Mouse (Mus musculus) stomach, embryonic 15.5 days (tissue): ENCODE data around the gene Rab3a. TPM values are rescaled to one million over a fixed set of nuclear protein-coding genes. Genes with fewer than 3 reads are reported as not detected.

Experiments
- microRNA-seq: library from miRNA; unstranded; fragments of <30 nt; microRNA quantifications from one replicate; pipeline ENCODE4, GENCODE M21; 2016
- polyA plus RNA-seq: library from polyadenylated mRNA; unstranded; fragments of >200 nt; fragmentation: Nextera tagmentation; extraction: Ambion mirVana; gene quantifications from 2 replicates; pipeline ENCODE4 v1.2.1, GENCODE M21; 2015

Rab3a gene
- polyA plus RNA-seq, 1 experiment from 2014 or later = 20.9 TPM

Small RNA genes within 50 kb of the gene (microRNA-seq; reads per million reads assigned to microRNA genes)
- gene Mir7240 = not detected

Other genes starting within 250 kb of the Rab3a start
- gene Rex1bd, start 247.9 kb upstream of the Rab3a start, polyA plus RNA-seq = 125 and 130 TPM in 2 replicates
- 843 and 950 TPM in 2 replicates for gene Uba52, start 243.9 kb upstream of the Rab3a start, polyA plus RNA-seq
- gene Fkbp8, start 227.0 kb upstream of the Rab3a start, polyA plus RNA-seq = 292 and 304 TPM in 2 replicates
- gene Kxd1, start 226.7 kb upstream of the Rab3a start, polyA plus RNA-seq = 58.5 and 60.1 TPM in 2 replicates
- 16.1 and 17.7 TPM in 2 replicates for gene Ell, start 215.2 kb upstream of the Rab3a start, polyA plus RNA-seq
- gene Isyna1, start 160.3 kb upstream of the Rab3a start, polyA plus RNA-seq = 127 and 133 TPM in 2 replicates
- gene Ssbp4, start 145.8 kb upstream of the Rab3a start, polyA plus RNA-seq = 104 and 117 TPM in 2 replicates
- 3.7 and 3.9 TPM in 2 replicates for gene Lrrc25, start 138.5 kb upstream of the Rab3a start, polyA plus RNA-seq
- 0.95 and 1.4 TPM in 2 replicates for gene Gdf15, start 122.2 kb upstream of the Rab3a start, polyA plus RNA-seq
- gene Pgpep1, start 94.3 kb upstream of the Rab3a start, polyA plus RNA-seq = 49.9 and 57.9 TPM in 2 replicates
- gene Lsm4, start 81.4 kb upstream of the Rab3a start, polyA plus RNA-seq = 271 and 297 TPM in 2 replicates
- 84.4 and 84.6 TPM in 2 replicates for gene Jund, start 55.7 kb upstream of the Rab3a start, polyA plus RNA-seq
- gene Iqcn, start 51.2 kb upstream of the Rab3a start, polyA plus RNA-seq = 0.04 TPM in 1 of 2 replicates, not detected in the other
- gene Gm3336, start 36.1 kb upstream of the Rab3a start, polyA plus RNA-seq = 1.1 and 1.9 TPM in 2 replicates
- 0.45 and 0.50 TPM in 2 replicates for gene Pde4c, start 31.0 kb upstream of the Rab3a start, polyA plus RNA-seq
- 44.4 and 51.3 TPM in 2 replicates for gene Mpv17l2, start 6.3 kb downstream of the Rab3a start, polyA plus RNA-seq
- gene Pik3r2, start 22.0 kb downstream of the Rab3a start, polyA plus RNA-seq = 58.1 and 58.4 TPM in 2 replicates
- gene Mast3, start 50.4 kb downstream of the Rab3a start, polyA plus RNA-seq = 13.3 and 16.5 TPM in 2 replicates
- gene Il12rb1, start 53.8 kb downstream of the Rab3a start, polyA plus RNA-seq = 0.26 and 0.43 TPM in 2 replicates
- 6.5 and 7.0 TPM in 2 replicates for gene Arrdc2, start 85.0 kb downstream of the Rab3a start, polyA plus RNA-seq
- 1.5 and 2.1 TPM in 2 replicates for gene Kcnn1, start 108.6 kb downstream of the Rab3a start, polyA plus RNA-seq
- 90.9 and 91.3 TPM in 2 replicates for gene Ccdc124, start 119.3 kb downstream of the Rab3a start, polyA plus RNA-seq
- gene Slc5a5, start 138.1 kb downstream of the Rab3a start, polyA plus RNA-seq = 4.1 and 6.0 TPM in 2 replicates
- 3,920 and 3,932 TPM in 2 replicates for gene Rpl18a, start 142.7 kb downstream of the Rab3a start, polyA plus RNA-seq
- gene Map1s, start 151.3 kb downstream of the Rab3a start, polyA plus RNA-seq = 39.5 and 44.7 TPM in 2 replicates